Mouse (Mus musculus) telencephalon, adult 2 months (tissue): Measurements from ENCODE around the gene Tmod1.

ENCODE experiments used
- DNase-seq: peaks from one replicate; pipeline ENCODE4 v3.0.0-alpha.2; 2011; ENCODE audit warnings: low read depth, low spot score

Tmod1 gene

GRCm38 (mm10) chr4:46053323-46054107, 14.8 kb downstream of the Tmod1 start:
- DNase-seq, result no peak

DNA sequence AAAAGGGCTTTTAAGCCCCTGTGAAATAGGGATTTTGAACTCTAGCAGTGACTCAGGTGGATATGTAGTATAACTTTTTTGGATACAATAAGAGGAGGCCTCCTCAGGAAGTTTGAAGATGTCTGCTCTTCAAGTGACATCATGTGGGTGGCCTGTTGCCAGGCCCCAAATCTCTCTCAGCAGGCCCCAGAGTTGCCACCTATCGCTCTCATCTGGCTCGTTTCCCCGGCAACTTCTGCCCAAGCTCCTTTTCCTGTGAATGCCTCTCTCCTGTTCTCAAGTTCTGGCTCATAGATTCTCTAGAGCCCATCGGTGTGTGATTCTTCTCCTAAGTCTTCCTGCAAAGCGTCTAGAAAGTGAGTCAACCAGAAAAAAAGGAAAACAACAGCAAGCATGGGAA, 17.4 kb downstream of the Tmod1 start:
- DNase-seq, result no peak

- peak; percentile 96 for DNase-seq
These were observed 22.7 kb downstream of the Tmod1 start for GRCm38 (mm10) chr4:46061259-46061962.

GRCm38 (mm10) chr4:46063841-46064240, 25.1 kb downstream of the Tmod1 start:
- no peak for DNase-seq

DNA sequence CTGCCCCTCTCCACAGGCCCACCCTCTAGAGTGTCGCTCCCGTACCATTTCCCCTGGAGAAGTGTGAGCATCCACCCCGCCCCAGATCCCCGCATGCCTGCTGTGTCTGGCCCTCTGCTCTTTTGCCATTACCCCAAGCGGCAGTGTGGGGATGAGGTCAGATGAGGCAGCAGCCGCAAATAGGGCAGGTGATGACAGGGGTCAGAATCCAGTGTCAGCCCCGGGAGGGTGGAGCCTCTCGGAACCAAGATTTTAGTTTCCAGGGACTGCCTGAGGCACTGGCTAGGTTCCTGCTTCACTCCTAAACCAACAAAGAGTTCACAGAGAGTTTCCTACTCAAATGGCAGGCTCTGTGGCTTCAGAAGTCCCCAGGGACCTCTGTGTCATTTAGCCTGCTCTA, 25.5 kb downstream of the Tmod1 start:
- DNase-seq, result no peak

GRCm38 (mm10) chr4:46064961-46065360, 26.2 kb downstream of the Tmod1 start:
- no peak for DNase-seq

DNA sequence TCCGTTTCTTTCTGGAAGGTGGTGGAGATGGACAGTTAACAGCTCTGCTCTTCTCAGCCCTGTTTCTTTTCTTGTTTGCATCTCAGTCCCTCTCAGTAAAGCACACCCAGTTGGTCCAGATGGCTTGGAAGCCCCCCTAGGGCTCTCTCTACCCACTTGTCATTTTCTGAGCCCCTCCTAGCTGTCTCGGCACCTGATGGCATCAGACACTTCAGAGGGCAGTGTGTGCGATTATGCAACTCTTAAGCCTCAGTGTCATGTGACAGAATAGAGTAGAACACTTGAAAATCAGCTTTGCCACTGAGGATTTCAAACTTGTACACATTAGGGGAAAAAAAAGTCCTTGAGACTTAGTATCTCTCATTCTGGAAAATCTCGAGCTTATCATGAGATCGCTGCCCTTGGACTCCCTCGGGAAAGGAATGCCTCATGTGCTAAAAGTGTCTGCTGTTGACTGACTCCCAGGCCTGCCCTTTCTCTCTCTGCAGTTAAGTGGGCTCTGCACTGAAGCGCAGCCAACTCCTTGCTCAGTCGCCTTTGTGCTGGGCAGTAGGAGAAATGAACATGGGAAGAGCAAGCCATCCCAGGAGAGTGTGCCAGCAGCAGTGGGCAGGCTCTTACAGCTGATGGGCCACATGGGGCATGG, 27.1 kb downstream of the Tmod1 start:
- DNase-seq, result no peak

DNA sequence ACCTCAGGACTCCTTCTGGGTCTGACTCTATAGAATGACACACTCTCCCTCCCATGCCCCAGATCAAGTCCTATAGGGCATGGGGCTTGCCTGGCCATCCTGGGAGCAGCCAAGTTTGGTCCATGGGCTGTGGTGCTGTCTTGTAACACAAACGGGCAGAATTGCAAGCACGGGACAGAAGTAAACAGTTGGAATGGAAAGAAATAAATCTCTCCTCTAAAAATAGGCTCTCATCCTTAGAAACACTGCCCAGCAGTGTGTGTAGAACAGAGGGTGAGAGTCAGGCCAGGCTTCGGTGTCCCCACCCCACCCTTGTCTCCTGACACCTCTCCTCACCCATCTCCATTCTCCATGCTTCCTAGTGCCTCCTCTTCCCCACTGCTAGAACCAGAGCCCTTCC, 29.3 kb downstream of the Tmod1 start:
- DNase-seq, result no peak

GRCm38 (mm10) chr4:46068573-46068972, 29.8 kb downstream of the Tmod1 start:
- peak; percentile 60 for DNase-seq

DNA sequence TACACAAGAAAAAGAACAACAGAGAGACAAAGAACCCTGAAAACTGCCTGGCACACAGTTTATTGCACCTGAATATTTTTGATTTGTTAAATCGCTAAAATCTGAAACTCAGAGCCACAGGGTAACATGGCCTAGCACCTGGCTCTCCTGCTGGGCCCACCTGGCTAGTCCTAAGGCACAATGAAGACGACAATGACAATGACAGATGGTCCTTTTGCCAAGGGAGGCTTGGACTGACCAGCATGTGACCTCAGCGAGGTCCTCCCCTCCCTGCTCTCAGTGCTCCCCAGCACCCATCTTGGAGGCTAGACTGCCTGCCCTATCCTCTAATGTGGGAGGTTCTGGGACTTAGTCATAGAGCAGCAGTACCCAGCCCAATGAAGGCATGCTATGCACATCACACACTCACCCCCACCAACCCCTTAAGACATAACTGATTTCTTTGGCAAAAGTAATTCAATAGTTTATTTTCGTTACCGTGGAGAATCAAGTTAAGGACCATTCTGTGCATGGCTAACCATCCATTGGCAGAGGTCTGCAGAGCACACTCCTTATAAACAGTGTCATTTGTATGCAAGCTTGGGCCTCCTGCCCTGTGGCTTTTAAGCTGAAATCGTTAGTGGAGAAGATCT, 31.2 kb downstream of the Tmod1 start:
- no peak for DNase-seq

GRCm38 (mm10) chr4:46072631-46073030, 33.9 kb downstream of the Tmod1 start:
- no peak for DNase-seq

GRCm38 (mm10) chr4:46073736-46074135, 35.0 kb downstream of the Tmod1 start:
- DNase-seq, result no peak

DNA sequence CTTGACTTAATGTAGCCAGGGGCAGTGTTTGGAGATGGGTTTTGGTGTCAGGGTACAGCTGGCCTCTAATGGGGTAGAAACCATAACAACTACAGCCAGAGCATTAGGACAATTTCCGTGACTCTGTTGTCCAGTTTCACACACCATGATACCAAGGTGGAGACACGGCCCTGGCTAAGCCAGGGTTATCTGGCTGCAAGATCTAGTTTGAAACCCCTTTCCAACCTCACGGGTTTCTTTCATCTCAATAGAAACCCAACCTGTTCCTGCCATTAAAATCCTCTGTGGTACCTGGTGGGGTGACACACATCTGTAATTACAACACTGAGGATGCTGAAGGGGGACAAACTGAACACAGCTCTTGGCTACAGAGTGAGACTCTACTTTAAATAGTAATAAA, 36.9 kb downstream of the Tmod1 start:
- DNase-seq, result no peak

- no peak for DNase-seq
These were observed 38.2 kb downstream of the Tmod1 start for GRCm38 (mm10) chr4:46076892-46077291.

GRCm38 (mm10) chr4:46080261-46080660, 41.5 kb downstream of the Tmod1 start:
- DNase-seq, result no peak

GRCm38 (mm10) chr4:46082555-46082954, 43.8 kb downstream of the Tmod1 start:
- DNase-seq, result no peak

GRCm38 (mm10) chr4:46084416-46085172, 45.9 kb downstream of the Tmod1 start:
- DNase-seq, result no peak

DNA sequence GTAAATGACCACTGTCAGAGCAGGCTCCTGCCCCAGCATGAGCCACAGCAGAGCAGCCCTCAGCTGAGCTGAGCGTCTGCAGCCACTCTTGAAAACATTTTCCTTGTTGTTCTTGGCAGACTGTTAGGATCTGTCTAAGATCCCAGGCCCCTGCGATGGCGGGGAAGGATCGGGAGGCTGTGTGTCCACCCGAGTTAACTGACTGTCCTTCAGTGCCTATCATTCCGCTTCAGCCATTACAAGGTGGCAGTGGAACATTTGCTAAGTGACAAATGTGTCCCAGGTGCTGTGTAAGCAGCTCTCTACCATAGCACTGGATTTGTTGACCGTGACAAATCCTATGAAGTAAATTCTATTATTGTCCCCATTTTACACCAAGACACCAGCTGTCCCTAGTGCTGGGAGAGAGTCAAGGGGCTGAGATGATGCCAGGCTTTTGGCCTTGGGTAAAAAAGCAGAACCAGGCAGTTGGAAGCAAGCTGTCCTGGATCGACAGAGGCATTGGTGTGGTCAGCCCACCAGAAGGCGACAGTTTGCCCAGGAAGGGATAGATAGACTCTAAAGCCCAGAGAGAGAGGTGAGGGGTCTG, 46.6 kb downstream of the Tmod1 start:
- no peak for DNase-seq

DNA sequence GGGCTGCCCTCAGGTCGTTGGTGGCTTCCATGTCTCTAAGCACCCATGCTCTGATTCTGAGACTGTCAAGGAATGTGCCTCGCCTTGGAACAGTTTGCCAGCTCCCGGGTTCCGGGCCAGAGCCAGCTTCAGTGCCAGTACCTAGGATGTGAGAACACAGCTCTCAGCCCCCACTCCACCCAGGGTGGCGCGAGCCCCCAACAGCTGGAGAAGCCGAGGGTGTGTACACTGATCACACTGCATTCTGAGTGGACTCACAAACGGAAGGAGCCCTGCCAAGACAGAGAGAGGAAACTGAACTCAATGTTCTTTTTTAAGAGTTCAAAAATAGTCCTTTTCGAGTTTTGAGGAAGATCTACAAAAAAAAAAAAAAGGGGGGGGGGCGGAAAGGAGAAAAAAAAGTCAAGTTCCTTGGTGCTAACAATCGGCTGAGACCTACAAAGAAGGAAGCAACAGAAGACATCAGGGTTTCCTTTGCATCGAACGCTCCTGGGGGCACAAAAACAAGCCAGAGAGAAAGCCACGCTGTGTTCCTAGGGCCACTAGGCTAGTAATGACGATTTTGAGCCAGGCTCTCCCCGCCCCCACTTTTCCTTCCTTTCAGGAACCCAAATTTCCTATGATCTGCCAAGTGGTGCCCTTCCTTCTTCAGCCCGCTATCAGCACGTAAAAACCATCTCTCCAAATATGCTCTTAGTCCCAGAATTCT, 48.1 kb downstream of the Tmod1 start:
- peak; percentile 84 for DNase-seq

DNA sequence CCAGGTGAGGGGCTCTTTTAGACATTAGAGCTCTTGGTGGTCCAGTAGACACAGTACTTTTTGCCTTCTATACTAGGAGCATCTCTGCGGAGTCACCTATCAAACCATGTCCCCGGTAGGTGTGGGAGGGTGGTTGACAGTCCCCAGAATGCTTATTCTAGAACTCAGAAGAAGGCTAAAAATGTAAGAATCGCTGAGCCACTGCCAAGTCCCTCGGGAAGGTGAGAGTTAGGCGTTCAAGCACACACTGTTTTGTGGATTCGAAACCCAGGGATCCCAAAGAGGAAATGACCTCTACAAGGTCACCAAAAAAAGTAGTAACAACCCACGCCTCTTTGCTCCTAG, 48.7 kb downstream of the Tmod1 start:
- peak; percentile 89 for DNase-seq

DNA sequence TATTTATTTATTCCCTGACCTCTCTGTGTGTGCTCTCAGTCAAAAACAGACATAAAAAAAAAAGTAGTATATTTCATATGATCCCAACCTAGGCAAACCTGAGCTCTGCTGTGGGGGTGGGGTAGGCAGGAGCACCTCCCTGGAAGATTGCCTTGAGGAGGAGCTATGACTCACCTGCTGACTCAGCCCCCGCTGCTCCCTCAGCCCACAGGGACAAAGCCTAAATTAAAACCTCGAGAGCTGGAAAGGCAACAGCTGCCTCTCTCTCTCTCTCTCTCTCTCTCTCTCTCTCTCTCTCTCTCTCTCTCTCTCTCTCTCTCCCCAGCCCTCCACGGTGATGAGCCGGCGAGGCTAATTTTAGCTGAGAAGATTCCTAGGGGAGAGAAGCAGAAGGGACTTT, 49.1 kb downstream of the Tmod1 start:
- peak; percentile 89 for DNase-seq
